Mouse (Mus musculus) neural tube, embryonic 10.5 days (tissue): Measurements from ENCODE around the gene P2ry1.

Experiments used
- DNase-seq: peaks from one replicate; pipeline ENCODE4 v3.0.0-alpha.2; 2017; ENCODE audit warnings: low spot score; ENCODE audit errors: extremely low spot score

P2ry1 gene

DNA sequence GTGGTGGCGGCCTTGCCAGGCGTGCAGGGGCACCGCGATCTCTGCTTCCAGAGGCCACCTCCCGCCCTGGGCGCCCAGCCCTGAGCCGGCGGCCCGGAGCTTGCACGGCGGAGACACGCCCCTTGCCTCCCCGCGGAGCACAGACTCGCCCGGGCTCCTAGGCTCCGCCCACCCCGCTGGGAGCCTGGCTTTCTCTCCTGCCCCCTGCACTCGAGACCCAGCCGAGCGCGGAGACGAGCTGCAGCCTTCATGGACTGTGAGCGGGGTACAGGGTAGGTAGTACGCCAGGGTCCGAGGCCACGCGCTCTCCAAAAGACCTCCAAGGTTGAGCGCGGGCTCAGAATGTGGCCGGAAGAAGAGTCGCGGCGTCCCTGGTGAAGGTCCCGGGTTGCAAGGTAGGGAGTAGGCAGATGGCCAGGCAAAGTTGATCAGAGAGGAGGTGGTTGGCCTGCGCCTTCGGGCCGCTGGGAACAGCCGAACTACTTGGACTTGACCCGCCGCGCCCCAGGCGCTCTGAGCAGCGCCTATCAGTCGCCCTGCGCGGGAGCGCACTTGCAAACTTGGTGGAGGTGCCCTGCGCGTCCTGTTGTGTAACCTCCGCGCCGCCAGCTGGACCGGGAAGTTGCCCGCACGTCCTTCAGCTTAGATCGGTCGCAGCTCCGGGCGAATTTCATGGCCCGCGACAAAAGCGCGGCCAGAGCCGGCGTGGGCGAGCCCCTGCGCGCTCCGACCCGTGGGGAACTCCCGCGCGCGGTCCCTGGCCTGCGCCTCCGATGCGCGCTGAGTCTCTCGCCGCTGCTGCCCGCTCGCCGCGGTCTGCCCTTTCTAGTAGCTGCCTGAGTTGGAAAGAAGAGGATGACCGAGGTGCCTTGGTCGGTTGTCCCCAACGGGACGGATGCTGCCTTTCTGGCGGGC lies at the start of gene P2ry1:
TSS of gene P2ry1 (plus strand) at position 209 of the 915 bp plus-strand sequence.
- DNase-seq, result peak; percentile 88

- DNase-seq, result no peak
Measured at GRCm38 (mm10) chr3:60953199-60953736, 49.3 kb upstream of the P2ry1 start.

DNA sequence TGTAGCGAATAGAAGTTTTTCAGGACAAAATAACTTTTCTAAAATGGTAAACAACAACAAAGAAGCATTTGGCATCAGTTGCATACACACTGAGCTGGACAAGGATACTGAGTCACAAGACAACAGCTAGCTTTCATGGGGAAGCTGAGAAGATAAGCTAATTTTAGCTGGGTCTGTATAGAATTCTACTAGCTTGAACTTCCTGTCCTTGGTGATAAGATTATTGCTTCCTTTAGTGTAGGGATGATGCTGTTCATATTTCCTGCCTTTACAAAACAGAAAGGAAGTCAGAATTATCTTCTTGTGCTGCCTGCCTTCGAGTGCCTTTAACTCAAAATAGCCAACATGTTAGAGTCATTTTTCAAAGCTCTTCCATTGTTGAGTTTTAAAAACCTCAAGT lies 48.5 kb upstream of the P2ry1 start:
- no peak for DNase-seq

GRCm38 (mm10) chr3:60958769-60959168 lies 43.8 kb upstream of the P2ry1 start:
- no peak for DNase-seq

- DNase-seq, result no peak
Measured at GRCm38 (mm10) chr3:60965137-60965536, 37.5 kb upstream of the P2ry1 start.

- DNase-seq, result no peak
Measured at GRCm38 (mm10) chr3:60974944-60975343, 27.7 kb upstream of the P2ry1 start.

GRCm38 (mm10) chr3:60982109-60982508 lies 20.5 kb upstream of the P2ry1 start:
- no peak for DNase-seq

DNA sequence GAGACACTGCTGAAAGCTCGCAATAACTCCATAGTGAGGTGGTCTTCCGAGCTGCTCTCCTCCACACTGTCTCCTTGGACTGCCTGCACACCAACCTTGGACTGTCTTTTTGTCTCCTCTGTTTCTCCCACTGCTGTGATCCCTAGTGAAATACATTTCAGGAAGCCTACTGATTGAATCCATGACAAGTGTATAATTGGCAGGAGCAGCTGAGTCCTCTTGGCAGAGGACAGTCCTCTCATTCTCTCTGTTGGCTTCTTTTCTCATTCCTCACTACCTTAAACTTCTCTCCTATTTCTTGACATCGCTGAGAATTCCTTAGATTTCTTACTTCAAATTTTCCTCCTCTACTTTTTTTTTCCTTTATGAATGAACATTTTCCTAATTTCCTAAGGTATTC lies 4.5 kb upstream of the P2ry1 start:
- DNase-seq, result no peak

DNA sequence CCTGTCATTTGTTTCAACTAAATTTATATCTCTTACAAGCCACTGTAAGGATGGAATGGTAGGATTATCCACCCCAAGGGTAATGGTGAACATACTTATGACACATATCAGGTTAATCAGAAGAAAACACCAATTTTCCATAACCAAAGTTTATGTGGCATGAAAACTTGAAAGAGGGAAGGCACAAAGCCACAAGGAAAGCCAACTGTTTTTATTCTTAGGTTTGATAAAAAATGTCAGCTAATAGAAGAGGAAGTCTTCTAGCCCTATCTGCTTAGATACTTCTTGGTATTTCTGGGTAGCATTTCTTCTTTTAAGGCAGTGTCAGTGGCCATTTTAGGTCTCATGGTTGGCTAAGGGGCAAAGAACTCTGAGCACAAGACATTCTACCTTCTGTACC lies 2.9 kb upstream of the P2ry1 start:
- DNase-seq, result no peak

GRCm38 (mm10) chr3:61000747-61001146 lies 1.8 kb upstream of the P2ry1 start:
- DNase-seq, result no peak

DNA sequence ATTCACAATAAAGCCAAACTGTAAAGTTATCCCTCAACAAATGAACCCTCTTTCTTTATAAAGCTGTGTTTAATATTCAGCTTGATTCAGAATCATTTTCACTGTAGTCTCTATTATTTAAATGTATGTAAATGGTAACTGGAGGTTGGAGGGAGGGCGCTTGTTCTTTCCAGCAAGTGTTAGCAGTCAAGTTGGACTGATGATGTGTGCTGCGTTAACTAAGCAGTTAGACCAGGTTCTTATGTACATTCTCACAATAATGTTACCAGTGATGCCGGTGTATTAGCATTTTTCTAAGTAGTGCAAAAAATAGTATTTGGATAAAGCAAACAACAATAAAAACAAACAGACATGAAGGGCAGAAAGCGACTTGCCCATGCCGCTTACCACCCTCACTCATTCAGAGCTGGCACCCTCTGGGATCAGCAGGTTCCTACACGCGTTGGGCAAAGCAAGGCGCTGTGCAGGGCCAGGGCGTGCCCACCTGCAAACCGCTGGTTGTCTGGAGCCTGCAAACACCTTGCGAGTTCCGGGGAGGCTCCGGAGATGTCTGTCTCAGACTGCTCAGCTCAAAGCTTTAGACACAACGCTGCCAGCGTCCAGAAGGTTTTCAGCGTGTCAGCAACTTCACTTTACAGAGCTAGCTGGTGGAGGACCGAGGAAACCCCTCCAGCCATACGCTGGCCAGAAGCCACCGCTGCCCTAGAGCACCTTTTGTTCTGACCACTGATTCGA lies 576 bp upstream of the P2ry1 start:
- no peak for DNase-seq

- no peak for DNase-seq
Measured at GRCm38 (mm10) chr3:61004611-61005010, 2.0 kb downstream of the P2ry1 start.

DNA sequence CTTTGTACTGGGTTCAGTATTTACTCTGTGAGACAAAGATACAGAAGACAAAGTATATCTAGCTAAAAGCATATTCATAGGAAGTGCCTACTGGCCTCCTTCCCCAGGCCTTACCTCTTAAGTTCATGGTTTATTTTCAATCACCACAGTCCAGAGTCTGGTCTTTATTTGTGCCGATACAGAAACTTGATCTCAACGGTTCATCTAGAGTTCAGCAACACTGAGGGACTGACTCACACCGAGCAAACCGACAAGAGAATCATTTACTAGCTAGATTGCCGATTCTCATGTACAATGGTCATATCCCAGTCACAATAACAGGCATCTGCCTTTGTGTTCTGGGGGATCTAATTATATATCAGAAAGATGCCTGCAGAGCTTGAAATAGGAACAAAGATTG lies 9.1 kb downstream of the P2ry1 start:
- DNase-seq, result no peak

DNA sequence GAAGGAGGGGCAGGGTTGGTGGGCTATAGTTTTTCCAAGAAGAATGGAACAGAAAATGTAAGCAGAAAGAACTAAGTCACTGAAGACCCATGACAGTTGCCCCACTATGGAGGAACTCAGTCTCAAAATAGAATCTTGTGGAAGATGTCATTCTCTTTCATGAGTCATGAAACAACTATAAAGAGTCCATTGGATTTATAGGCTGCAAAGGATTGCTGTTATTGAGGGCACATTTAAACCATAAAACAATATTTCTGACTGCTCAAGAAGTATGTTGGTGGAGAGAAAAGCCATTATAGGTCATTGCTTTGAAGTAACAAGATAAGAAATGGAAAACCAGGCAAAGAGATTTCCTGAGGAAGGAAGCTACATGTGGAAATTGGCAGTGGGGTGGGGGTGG lies 10.0 kb downstream of the P2ry1 start:
- no peak for DNase-seq

- DNase-seq, result no peak
Measured at GRCm38 (mm10) chr3:61016733-61017132, 14.1 kb downstream of the P2ry1 start.

DNA sequence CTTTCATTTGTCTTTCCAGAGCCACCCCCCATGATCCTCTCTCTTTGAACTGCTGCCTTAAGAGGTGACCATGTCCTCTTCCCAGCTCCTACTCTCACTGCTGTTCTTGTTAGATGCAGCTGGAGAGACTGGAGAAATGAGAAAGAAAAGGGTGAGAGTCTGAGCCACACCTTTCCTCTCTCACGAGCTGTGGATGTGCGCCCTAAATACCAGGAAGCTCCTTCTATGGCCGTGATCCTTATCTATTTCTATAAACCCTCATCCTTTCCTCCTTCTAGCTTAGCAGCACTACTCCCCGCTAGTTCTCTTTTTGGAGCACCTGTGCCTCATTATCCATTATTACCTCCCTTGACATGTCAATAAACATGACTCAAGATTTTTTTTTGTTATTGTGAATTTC lies 29.5 kb downstream of the P2ry1 start:
- no peak for DNase-seq

DNA sequence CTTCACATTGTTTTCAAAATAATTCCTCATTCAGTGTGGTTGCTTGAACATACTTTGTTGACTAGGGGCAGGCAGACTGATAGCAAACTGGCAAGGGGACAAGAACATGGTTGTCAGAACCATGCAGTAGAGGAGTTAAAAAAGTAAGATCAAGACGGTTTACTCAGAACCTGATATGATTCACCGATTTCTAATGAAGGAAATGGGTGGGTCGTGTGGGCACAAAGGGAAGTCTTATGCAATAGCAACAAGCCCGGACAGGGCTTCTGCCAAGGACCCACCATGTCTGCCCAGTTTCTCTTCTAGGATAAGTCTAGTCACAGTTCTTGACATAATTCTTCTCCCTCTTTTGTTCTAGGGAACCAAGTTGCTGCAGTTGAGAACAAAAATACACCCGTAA lies 33.0 kb downstream of the P2ry1 start:
- DNase-seq, result no peak

- no peak for DNase-seq
Measured at GRCm38 (mm10) chr3:61039916-61040315, 37.3 kb downstream of the P2ry1 start.

DNA sequence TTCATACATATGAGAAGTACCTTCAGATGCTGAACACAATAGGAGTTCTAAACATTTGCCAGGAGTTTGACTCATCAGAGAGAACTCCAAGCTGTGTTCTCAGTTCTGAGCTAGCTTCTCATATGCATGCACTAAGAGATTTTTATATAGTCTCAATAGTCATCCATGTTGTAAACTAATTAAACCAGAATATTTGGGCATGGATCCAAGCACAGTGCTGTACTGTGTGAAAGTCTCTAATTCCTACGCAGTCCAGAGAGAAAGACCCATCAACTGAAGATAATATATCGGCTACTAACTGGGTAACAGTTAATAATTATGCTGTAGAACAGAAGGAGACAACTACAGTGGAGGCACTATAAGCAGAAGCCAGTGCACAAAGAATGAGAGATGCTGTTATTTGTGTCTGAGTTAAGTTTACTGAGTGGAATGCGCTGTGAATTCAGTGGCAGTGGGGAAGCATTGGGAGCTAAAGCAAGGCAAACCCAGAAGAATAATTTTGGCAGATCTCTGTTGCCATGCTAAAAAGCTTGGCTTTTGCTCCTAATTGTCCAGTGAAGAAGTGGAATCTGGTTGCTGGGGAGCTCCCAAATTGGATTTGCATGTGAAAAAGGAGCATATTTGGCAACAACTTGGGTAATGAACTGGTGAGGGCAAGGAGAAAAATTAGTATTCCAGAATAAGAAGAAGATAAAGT lies 47.5 kb downstream of the P2ry1 start:
- DNase-seq, result no peak
